Mouse (Mus musculus): ENCODE measurements around the gene Cnih4. TPM values are rescaled to one million over a fixed set of nuclear protein-coding genes. Genes with fewer than 3 reads are reported as not detected.

Gene Cnih4
- polyA plus RNA-seq, 1 experiment = 119 TPM

GRCm38 (mm10) chr1:181138730-181139129 lies 5.8 kb upstream of the Cnih4 start:
- Histone ChIP-seq H3K27me3 (ENCODE audit: control insufficient read depth, insufficient read depth, low read length, poor library complexity, severe bottlenecking) (no peaks in the 10 kb centered on the region), H3K4me3 (ENCODE audit: low read depth, low read length) (no peak overlapping the region), H3K9me3 (replicated peaks; ENCODE audit: control insufficient read depth, insufficient read depth, low read length, poor library complexity, severe bottlenecking) (no peaks in the 10 kb centered on the region), H3K36me3 (ENCODE audit: control insufficient read depth, insufficient read depth, low read length, poor library complexity, severe bottlenecking) (peaks cover 51% of the 10 kb centered on the region), H3K9ac (ENCODE audit: low read depth, poor library complexity, severe bottlenecking) (no peak overlapping the region), H3K4me1 (ENCODE audit: control insufficient read depth, insufficient read depth, low read length) (no peaks in the 10 kb centered on the region), H3K27ac (ENCODE audit: insufficient read depth, low read length) (no peak overlapping the region)
- TF ChIP-seq CTCF (IDR thresholded peaks at IDR 0.05; ENCODE audit: low read depth, low read length) (no peak), POLR2A (IDR thresholded peaks at IDR 0.05; ENCODE audit: insufficient read depth, low read length) (no peak), EP300 (IDR thresholded peaks at IDR 0.05; ENCODE audit: insufficient read depth, low read depth, low read length) (no peak)

DNA sequence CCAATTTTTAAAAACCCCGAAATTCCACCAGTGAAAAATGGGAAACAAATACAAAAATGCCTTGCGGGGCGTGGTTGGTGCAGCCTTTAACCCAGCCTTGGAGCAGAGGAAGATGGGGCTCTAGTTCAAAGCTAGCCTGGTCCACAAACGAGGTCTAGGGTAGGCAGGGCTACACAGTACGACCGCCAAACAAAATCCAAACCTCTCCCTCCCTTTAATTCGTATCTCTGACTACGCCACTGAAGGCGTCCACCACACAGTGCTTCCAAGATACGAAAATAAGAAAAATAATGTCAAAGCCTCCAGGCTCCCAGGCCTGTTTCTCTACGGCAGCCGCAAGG lies 914 bp upstream of the Cnih4 start:
- peaks cover 23% of the 10 kb centered on the region for H3K36me3 ChIP-seq (ENCODE audit: control insufficient read depth, insufficient read depth, low read length, poor library complexity, severe bottlenecking)
- H3K9ac ChIP-seq (ENCODE audit: low read depth, poor library complexity, severe bottlenecking) = peak overlapping the region; percentile 82
- no peak for TF ChIP-seq POLR2A (IDR thresholded peaks at IDR 0.05; ENCODE audit: insufficient read depth, low read length)
- no peak for TF ChIP-seq EP300 (IDR thresholded peaks at IDR 0.05; ENCODE audit: insufficient read depth, low read depth, low read length)
- no peak for TF ChIP-seq CTCF (IDR thresholded peaks at IDR 0.05; ENCODE audit: low read depth, low read length)

GRCm38 (mm10) chr1:181144966-181145365 lies 473 bp downstream of the Cnih4 start:
- peak overlapping the region; percentile 77 for H3K9ac ChIP-seq (ENCODE audit: low read depth, poor library complexity, severe bottlenecking)
- H3K4me3 ChIP-seq (ENCODE audit: low read depth, low read length) = peak overlapping the region; percentile 65
- H3K27me3 ChIP-seq (ENCODE audit: control insufficient read depth, insufficient read depth, low read length, poor library complexity, severe bottlenecking) = no peaks in the 10 kb centered on the region
- H3K27ac ChIP-seq (ENCODE audit: insufficient read depth, low read length) = peak overlapping the region; percentile 88
- H3K36me3 ChIP-seq (ENCODE audit: control insufficient read depth, insufficient read depth, low read length, poor library complexity, severe bottlenecking) = peaks cover 16% of the 10 kb centered on the region
- TF ChIP-seq CTCF (IDR thresholded peaks at IDR 0.05; ENCODE audit: low read depth, low read length) = no peak
- no peaks in the 10 kb centered on the region for H3K4me1 ChIP-seq (ENCODE audit: control insufficient read depth, insufficient read depth, low read length)
- no peaks in the 10 kb centered on the region for H3K9me3 ChIP-seq (replicated peaks; ENCODE audit: control insufficient read depth, insufficient read depth, low read length, poor library complexity, severe bottlenecking)

More for the DNA sequence above, 914 bp upstream of the Cnih4 start:
- H3K27me3 ChIP-seq (ENCODE audit: control insufficient read depth, insufficient read depth, low read length, poor library complexity, severe bottlenecking) = no peaks in the 10 kb centered on the region
- peak overlapping the region; percentile 79 for H3K4me3 ChIP-seq (ENCODE audit: low read depth, low read length)
- no peaks in the 10 kb centered on the region for H3K4me1 ChIP-seq (ENCODE audit: control insufficient read depth, insufficient read depth, low read length)
- H3K9me3 ChIP-seq (replicated peaks; ENCODE audit: control insufficient read depth, insufficient read depth, low read length, poor library complexity, severe bottlenecking) = no peaks in the 10 kb centered on the region
- peak overlapping the region; percentile 33; the same call in 1 of the 2 replicates for H3K27ac ChIP-seq (ENCODE audit: insufficient read depth, low read length)

GRCm38 (mm10) chr1:181146187-181146586 lies 1.7 kb downstream of the Cnih4 start:
- no peak overlapping the region for H3K4me3 ChIP-seq (ENCODE audit: low read depth, low read length)

GRCm38 (mm10) chr1:181148540-181148939 lies 4.0 kb downstream of the Cnih4 start:
- Histone ChIP-seq H3K27me3 (ENCODE audit: control insufficient read depth, insufficient read depth, low read length, poor library complexity, severe bottlenecking) (no peaks in the 10 kb centered on the region), H3K4me3 (ENCODE audit: low read depth, low read length) (no peak overlapping the region), H3K36me3 (ENCODE audit: control insufficient read depth, insufficient read depth, low read length, poor library complexity, severe bottlenecking) (no peaks in the 10 kb centered on the region), H3K4me1 (ENCODE audit: control insufficient read depth, insufficient read depth, low read length) (no peaks in the 10 kb centered on the region), H3K9me3 (replicated peaks; ENCODE audit: control insufficient read depth, insufficient read depth, low read length, poor library complexity, severe bottlenecking) (no peaks in the 10 kb centered on the region), H3K27ac (ENCODE audit: insufficient read depth, low read length) (peak overlapping the region; percentile 82), H3K9ac (ENCODE audit: low read depth, poor library complexity, severe bottlenecking) (peak overlapping the region; percentile 48; the same call in 1 of the 2 replicates)
- TF ChIP-seq CTCF (IDR thresholded peaks at IDR 0.05; ENCODE audit: low read depth, low read length) (no peak), POLR2A (IDR thresholded peaks at IDR 0.05; ENCODE audit: insufficient read depth, low read length) (no peak), EP300 (IDR thresholded peaks at IDR 0.05; ENCODE audit: insufficient read depth, low read depth, low read length) (no peak)

More at GRCm38 (mm10) chr1:181146187-181146586, 1.7 kb downstream of the Cnih4 start:
- peaks cover 6% of the 10 kb centered on the region for H3K36me3 ChIP-seq (ENCODE audit: control insufficient read depth, insufficient read depth, low read length, poor library complexity, severe bottlenecking)
- TF ChIP-seq POLR2A (IDR thresholded peaks at IDR 0.05; ENCODE audit: insufficient read depth, low read length) (no peak), EP300 (IDR thresholded peaks at IDR 0.05; ENCODE audit: insufficient read depth, low read depth, low read length) (no peak), CTCF (IDR thresholded peaks at IDR 0.05; ENCODE audit: low read depth, low read length) (no peak)
- H3K4me1 ChIP-seq (ENCODE audit: control insufficient read depth, insufficient read depth, low read length) = no peaks in the 10 kb centered on the region
- H3K27ac ChIP-seq (ENCODE audit: insufficient read depth, low read length) = no peak overlapping the region
- H3K9me3 ChIP-seq (replicated peaks; ENCODE audit: control insufficient read depth, insufficient read depth, low read length, poor library complexity, severe bottlenecking) = no peaks in the 10 kb centered on the region
- no peak overlapping the region for H3K9ac ChIP-seq (ENCODE audit: low read depth, poor library complexity, severe bottlenecking)
- H3K27me3 ChIP-seq (ENCODE audit: control insufficient read depth, insufficient read depth, low read length, poor library complexity, severe bottlenecking) = no peaks in the 10 kb centered on the region

- no peaks in the 10 kb centered on the region for H3K27me3 ChIP-seq (ENCODE audit: control insufficient read depth, insufficient read depth, low read length, poor library complexity, severe bottlenecking)
- H3K4me3 ChIP-seq (ENCODE audit: low read depth, low read length) = no peak overlapping the region
- no peaks in the 10 kb centered on the region; the same call in 1 of the 2 replicates for H3K36me3 ChIP-seq (ENCODE audit: control insufficient read depth, insufficient read depth, low read length, poor library complexity, severe bottlenecking)
- TF ChIP-seq POLR2A (IDR thresholded peaks at IDR 0.05; ENCODE audit: insufficient read depth, low read length) (no peak), CTCF (IDR thresholded peaks at IDR 0.05; ENCODE audit: low read depth, low read length) (no peak), EP300 (IDR thresholded peaks at IDR 0.05; ENCODE audit: insufficient read depth, low read depth, low read length) (no peak)
- no peak overlapping the region for H3K9ac ChIP-seq (ENCODE audit: low read depth, poor library complexity, severe bottlenecking)
- no peaks in the 10 kb centered on the region for H3K9me3 ChIP-seq (replicated peaks; ENCODE audit: control insufficient read depth, insufficient read depth, low read length, poor library complexity, severe bottlenecking)
- H3K27ac ChIP-seq (ENCODE audit: insufficient read depth, low read length) = no peak overlapping the region
- H3K4me1 ChIP-seq (ENCODE audit: control insufficient read depth, insufficient read depth, low read length) = no peaks in the 10 kb centered on the region
Observed at GRCm38 (mm10) chr1:181149373-181150017, 5.0 kb downstream of the Cnih4 start.

Data from ES-Bruce4 (cell line).